In the genomic region with DNA sequence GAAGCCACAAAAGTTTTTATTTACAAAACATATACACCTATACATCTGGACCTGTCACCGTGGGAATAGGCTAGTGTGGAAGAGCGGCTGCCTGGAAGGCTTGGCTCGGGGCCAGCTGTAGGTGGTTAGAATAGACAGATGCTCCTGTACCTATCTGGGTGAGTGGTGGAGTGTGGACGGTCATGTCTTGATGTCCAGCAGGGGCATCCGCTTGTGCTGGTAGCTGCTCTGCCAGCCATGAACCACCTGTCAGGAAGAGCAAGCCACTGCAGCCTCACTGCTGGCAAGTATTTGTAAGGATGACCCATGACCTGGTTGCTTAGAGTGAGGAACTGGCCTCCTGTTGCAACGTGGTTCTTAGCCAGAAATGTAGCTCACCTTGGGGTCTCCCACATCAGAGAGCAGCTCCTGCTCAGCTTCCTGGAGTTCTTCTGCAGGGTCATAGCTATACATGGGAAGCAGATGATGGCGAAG, we compare ENCODE assay signal across 11 mouse cellular contexts. TPM values are rescaled to one million over a fixed set of nuclear protein-coding genes. Genes with fewer than 3 reads are reported as not detected.
DNase-seq lines count a peak whose midpoint lies in the region; ATAC-seq and TF ChIP-seq lines count a peak whose summit lies in the region.
"Had no signal": no experiment of that assay in that cellular context is flagged by ENCODE, and none has a peak within 500 bp of the region (broad histone marks: within the 10 kb centered on the region; RNA-seq: fewer than 3 reads in every experiment).

No protein-coding gene starts in this region.

- no peak overlapping the region for H3K4me3 ChIP-seq in liver, adult 2 months (ENCODE audit: insufficient read depth, low read depth, low read length)
- H3K4me3 ChIP-seq in stomach, postnatal 0 days (ENCODE audit: low read depth, low read length), result no peak overlapping the region

- no peak overlapping the region for H3K27ac ChIP-seq in liver, adult 2 months (replicated peaks; ENCODE audit: insufficient read depth, low read depth, low read length)
- no peak overlapping the region for H3K27ac ChIP-seq in stomach, postnatal 0 days (replicated peaks)

- 69% methylated on average over 7 of the region's 7 CpGs for WGBS in liver, adult 2 months
- WGBS in stomach, postnatal 0 days, result 55% methylated on average over 7 of the region's 7 CpGs

- no peak overlapping the region for H3K9ac ChIP-seq in liver, adult 2 months (ENCODE audit: low read depth, low read length)
- no peak overlapping the region for H3K9ac ChIP-seq in stomach, postnatal 0 days (ENCODE audit: low read length)

- peak; percentile 94 for DNase-seq in heart, adult 11 months
- no peak for DNase-seq in heart, postnatal 36 days
- DNase-seq in 416B (ENCODE audit: low read depth), result peak; percentile 46
- peak; percentile 51 for DNase-seq in MN1 (ENCODE audit: low spot score)
- DNase-seq in liver, adult 2 months (ENCODE audit: extremely low read depth, low read depth, low spot score), result peak; percentile 23
- no peak for DNase-seq in yolk sac, embryonic 10.5 days (ENCODE audit: low spot score)
- no peak for DNase-seq in urinary bladder, postnatal 25 days (ENCODE audit: low spot score)
- no peak for DNase-seq in stomach, postnatal 0 days (ENCODE audit: low spot score)
- DNase-seq: adrenal gland, postnatal 10 days; lung, postnatal 36 days had no signal

- H3K27me3 ChIP-seq in liver, adult 2 months (ENCODE audit: control insufficient read depth, insufficient read depth, low read length), result no peaks in the 10 kb centered on the region
- H3K27me3 ChIP-seq in stomach, postnatal 0 days (ENCODE audit: control insufficient read depth, insufficient read depth, low read length), result no peaks in the 10 kb centered on the region

- TF ChIP-seq CTCF in liver, adult 2 months (IDR thresholded peaks at IDR 0.05; ENCODE audit: low read depth, low read length), result no peak
- no peak for TF ChIP-seq CTCF in stomach, postnatal 0 days (IDR thresholded peaks at IDR 0.05; ENCODE audit: low read depth)

- intact Hi-C loops in heart, postnatal 36 days (cut with DNase I), result loop anchor here (10.0 kb wide), 1 partner anchor 201 kb away; no protein-coding TSS in a partner anchor

- no peak for ATAC-seq in stomach, postnatal 0 days (ENCODE audit: low FRiP score, low TSS enrichment)

- no peaks in the 10 kb centered on the region for H3K36me3 ChIP-seq in liver, adult 2 months (ENCODE audit: control insufficient read depth, insufficient read depth, low read length)
- H3K36me3 ChIP-seq in stomach, postnatal 0 days (ENCODE audit: control insufficient read depth, insufficient read depth, low read length), result no peaks in the 10 kb centered on the region

- H3K4me2 ChIP-seq in stomach, postnatal 0 days (replicated peaks; ENCODE audit: low read depth), result no peak overlapping the region

- peaks cover 5% of the 10 kb centered on the region; the same call in 1 of the 2 replicates for H3K4me1 ChIP-seq in liver, adult 2 months (ENCODE audit: control insufficient read depth, insufficient read depth, low read length)
- H3K4me1 ChIP-seq in stomach, postnatal 0 days (replicated peaks; ENCODE audit: control insufficient read depth, insufficient read depth), result 0 out of 2 replicates have a peak, but pooled peaks cover 3% of the 10 kb centered on the region

- no peaks in the 10 kb centered on the region for H3K79me2 ChIP-seq in liver, adult 2 months (ENCODE audit: control insufficient read depth, insufficient read depth, low read length)

- no peaks in the 10 kb centered on the region for H3K9me3 ChIP-seq in stomach, postnatal 0 days (ENCODE audit: control insufficient read depth, low read length)

- no peak for TF ChIP-seq POLR2A in liver, adult 2 months (IDR thresholded peaks at IDR 0.05; ENCODE audit: extremely low read depth, insufficient read depth, low read length)

- TF ChIP-seq EP300 in stomach, postnatal 0 days (optimal IDR thresholded peaks at IDR 0.05), result no peak

RNA-seq across cellular contexts. Expression of a gene that starts 1.7 kb away (rescaled TPM):
- total RNA-seq in heart, postnatal 36 days (2021), result 10 to 100 TPM in 1 of 2 experiments, 1 to 10 TPM in 1; 7.4 to 10.4 TPM
- 4.5 and 4.9 TPM in 2 replicates for total RNA-seq in liver, adult 2 months (2014; rRNA removed)
- 11.3 and 12.9 TPM in 2 replicates for polyA plus RNA-seq in liver, adult 2 months (2012; rRNA removed)
- 37.1 and 37.7 TPM in 2 replicates for polyA plus RNA-seq in stomach, postnatal 0 days (2015; fragmentation: Nextera tagmentation; extraction: Ambion mirVana)

RNA-seq across cellular contexts. Expression of a gene that starts 7.5 kb away (rescaled TPM):
- 10 to 100 TPM; 41.2 to 45.0 TPM for total RNA-seq in heart, postnatal 36 days (2021)
- total RNA-seq in liver, adult 2 months (2014; rRNA removed), result 5.7 and 8.1 TPM in 2 replicates
- 16.5 and 21.4 TPM in 2 replicates for polyA plus RNA-seq in liver, adult 2 months (2012; rRNA removed)
- 71.1 and 78.4 TPM in 2 replicates for polyA plus RNA-seq in stomach, postnatal 0 days (2015; fragmentation: Nextera tagmentation; extraction: Ambion mirVana)

RNA-seq across cellular contexts. Expression of a gene that starts 42.6 kb away (rescaled TPM):
- under 1 TPM; 0.11 to 0.14 TPM for total RNA-seq in heart, postnatal 36 days (2021)
- total RNA-seq in liver, adult 2 months (2014; rRNA removed), result 0.07 TPM in 1 of 2 replicates, not detected in the other
- not detected in 2 replicates for polyA plus RNA-seq in liver, adult 2 months (2012; rRNA removed)
- polyA plus RNA-seq in stomach, postnatal 0 days (2015; fragmentation: Nextera tagmentation; extraction: Ambion mirVana), result 0.16 TPM in 2 replicates
- total RNA-seq: hematopoietic stem cell, adult 5-6 weeks had no signal

RNA-seq across cellular contexts. Expression of a gene that starts 59.5 kb away (rescaled TPM):
- total RNA-seq in heart, postnatal 36 days (2021), result 100 to 1,000 TPM; 312 to 315 TPM
- 19.5 and 21.1 TPM in 2 replicates for total RNA-seq in liver, adult 2 months (2014; rRNA removed)
- polyA plus RNA-seq in liver, adult 2 months (2012; rRNA removed), result 23.5 and 25.5 TPM in 2 replicates
- polyA plus RNA-seq in stomach, postnatal 0 days (2015; fragmentation: Nextera tagmentation; extraction: Ambion mirVana), result 40.6 and 43.9 TPM in 2 replicates

Comparison
In these comparisons a context has a peak if more than half of its experiments do, and no peak if none do; other contexts are left out.
1. DNase-seq: peak in heart, adult 11 months (single experiment), 416B (single experiment), MN1 (single experiment) and liver, adult 2 months (single experiment); none in heart, postnatal 36 days (0 of 2), yolk sac, embryonic 10.5 days (single experiment), urinary bladder, postnatal 25 days (single experiment) and stomach, postnatal 0 days (single experiment).